8 mouse cellular contexts compared by ENCODE assay signal in genomic region chr11:19531255-19532003, GRCm38 (mm10).
DNase-seq lines count a peak whose midpoint lies in the region; ATAC-seq and TF ChIP-seq lines count a peak whose summit lies in the region.

No protein-coding gene starts in this region.

- H3K27ac ChIP-seq in liver, embryonic 11.5 days (ENCODE audit: low read depth, low read length) = no peak overlapping the region
- no peak overlapping the region for H3K27ac ChIP-seq in liver, embryonic 12.5 days
- H3K27ac ChIP-seq in hindbrain, embryonic 15.5 days (replicated peaks) = peak overlapping the region; percentile 77
- no peak overlapping the region for H3K27ac ChIP-seq in lung, embryonic 16.5 days (ENCODE audit: low read length)
- no peak overlapping the region for H3K27ac ChIP-seq in stomach, postnatal 0 days (replicated peaks)

- H3K4me2 ChIP-seq in liver, embryonic 11.5 days = peak overlapping the region; percentile 23
- H3K4me2 ChIP-seq in liver, embryonic 12.5 days = no peak overlapping the region
- H3K4me2 ChIP-seq in hindbrain, embryonic 15.5 days = peak overlapping the region; percentile 46
- H3K4me2 ChIP-seq in lung, embryonic 16.5 days (ENCODE audit: low read depth, low read length) = peak overlapping the region; percentile 17
- 0 out of 2 replicates have a peak overlapping the region, but pooled peaks have one; percentile 11 for H3K4me2 ChIP-seq in stomach, postnatal 0 days (replicated peaks; ENCODE audit: low read depth)

- no peak for TF ChIP-seq EP300 in stomach, postnatal 0 days (optimal IDR thresholded peaks at IDR 0.05)

- H3K27me3 ChIP-seq in liver, embryonic 11.5 days (replicated peaks; ENCODE audit: control insufficient read depth, insufficient read depth, low read length) = no peaks in the 10 kb centered on the region
- no peaks in the 10 kb centered on the region for H3K27me3 ChIP-seq in liver, embryonic 12.5 days (replicated peaks)
- H3K27me3 ChIP-seq in hindbrain, embryonic 15.5 days = no peaks in the 10 kb centered on the region
- no peaks in the 10 kb centered on the region for H3K27me3 ChIP-seq in lung, embryonic 16.5 days (ENCODE audit: control insufficient read depth, insufficient read depth, low read depth, low read length)
- H3K27me3 ChIP-seq in stomach, postnatal 0 days (ENCODE audit: control insufficient read depth, insufficient read depth, low read length) = no peaks in the 10 kb centered on the region

- no peaks in the 10 kb centered on the region for H3K9me3 ChIP-seq in liver, embryonic 11.5 days (ENCODE audit: control insufficient read depth, low read length)
- H3K9me3 ChIP-seq in liver, embryonic 12.5 days (replicated peaks) = no peaks in the 10 kb centered on the region
- no peaks in the 10 kb centered on the region for H3K9me3 ChIP-seq in hindbrain, embryonic 15.5 days
- no peaks in the 10 kb centered on the region for H3K9me3 ChIP-seq in lung, embryonic 16.5 days (ENCODE audit: control insufficient read depth, low read length)
- no peaks in the 10 kb centered on the region for H3K9me3 ChIP-seq in stomach, postnatal 0 days (ENCODE audit: control insufficient read depth, low read length)

- 44% methylated on average over 20 of the region's 20 CpGs for WGBS in liver, embryonic 11.5 days
- WGBS in liver, embryonic 12.5 days (ENCODE audit: insufficient replicate concordance) = 39% methylated on average over 20 of the region's 20 CpGs
- 6% methylated on average over 20 of the region's 20 CpGs for WGBS in hindbrain, embryonic 15.5 days
- WGBS in lung, embryonic 16.5 days = 23% methylated on average over 20 of the region's 20 CpGs
- WGBS in stomach, postnatal 0 days = 35% methylated on average over 20 of the region's 20 CpGs

- DNase-seq in liver, embryonic 11.5 days (ENCODE audit: low spot score) = peak; percentile 33
- DNase-seq in stomach, postnatal 0 days (ENCODE audit: low spot score) = no peak
- no peak for DNase-seq in T-cell, adult 2 months (ENCODE audit: low spot score)
- DNase-seq in gastrocnemius, adult 18-20 months (ENCODE audit: low spot score) = no peak
- DNase-seq in thymus, adult 18-20 months = no peak

- H3K9ac ChIP-seq in liver, embryonic 11.5 days (ENCODE audit: low read depth, low read length) = no peak overlapping the region
- no peak overlapping the region for H3K9ac ChIP-seq in liver, embryonic 12.5 days
- peak overlapping the region; percentile 28; the same call in 1 of the 2 replicates for H3K9ac ChIP-seq in hindbrain, embryonic 15.5 days
- H3K9ac ChIP-seq in lung, embryonic 16.5 days (ENCODE audit: low read length) = no peak overlapping the region
- H3K9ac ChIP-seq in stomach, postnatal 0 days (ENCODE audit: low read length) = no peak overlapping the region

- no peaks in the 10 kb centered on the region for H3K36me3 ChIP-seq in liver, embryonic 11.5 days (ENCODE audit: control insufficient read depth, insufficient read depth, low read length)
- H3K36me3 ChIP-seq in liver, embryonic 12.5 days = no peaks in the 10 kb centered on the region
- H3K36me3 ChIP-seq in hindbrain, embryonic 15.5 days = no peaks in the 10 kb centered on the region
- no peaks in the 10 kb centered on the region for H3K36me3 ChIP-seq in lung, embryonic 16.5 days (ENCODE audit: control insufficient read depth, insufficient read depth, low read length)
- H3K36me3 ChIP-seq in stomach, postnatal 0 days (ENCODE audit: control insufficient read depth, insufficient read depth, low read length) = no peaks in the 10 kb centered on the region

- no peak for TF ChIP-seq CTCF in stomach, postnatal 0 days (IDR thresholded peaks at IDR 0.05; ENCODE audit: low read depth)

- ATAC-seq in liver, embryonic 11.5 days (replicated peaks; ENCODE audit: low FRiP score) = no peak
- no peak for ATAC-seq in liver, embryonic 12.5 days
- ATAC-seq in hindbrain, embryonic 15.5 days (ENCODE audit: low FRiP score, low read depth) = peak; percentile 73
- ATAC-seq in lung, embryonic 16.5 days (ENCODE audit: low read depth) = no peak
- no peak for ATAC-seq in stomach, postnatal 0 days (ENCODE audit: low FRiP score, low TSS enrichment)

- no peak overlapping the region for H3K4me3 ChIP-seq in liver, embryonic 11.5 days (ENCODE audit: low read depth, low read length)
- H3K4me3 ChIP-seq in liver, embryonic 12.5 days = no peak overlapping the region
- H3K4me3 ChIP-seq in hindbrain, embryonic 15.5 days = peak overlapping the region; percentile 7; the same call in 1 of the 2 replicates
- peak overlapping the region; percentile 8; the same call in 1 of the 2 replicates for H3K4me3 ChIP-seq in lung, embryonic 16.5 days (ENCODE audit: low read length)
- no peak overlapping the region for H3K4me3 ChIP-seq in stomach, postnatal 0 days (ENCODE audit: low read depth, low read length)

- H3K4me1 ChIP-seq in liver, embryonic 11.5 days (replicated peaks; ENCODE audit: control insufficient read depth, insufficient read depth, low read length) = no peaks in the 10 kb centered on the region
- no peaks in the 10 kb centered on the region for H3K4me1 ChIP-seq in liver, embryonic 12.5 days
- peaks cover 32% of the 10 kb centered on the region for H3K4me1 ChIP-seq in hindbrain, embryonic 15.5 days (replicated peaks)
- H3K4me1 ChIP-seq in lung, embryonic 16.5 days (replicated peaks; ENCODE audit: control insufficient read depth, insufficient read depth, low read length) = peaks cover 5% of the 10 kb centered on the region; the same call in 1 of the 2 replicates
- H3K4me1 ChIP-seq in stomach, postnatal 0 days (replicated peaks; ENCODE audit: control insufficient read depth, insufficient read depth) = no peaks in the 10 kb centered on the region

Comparison
In these comparisons a context has a peak if more than half of its experiments do, and no peak if none do; other contexts are left out.
1. H3K4me3 ChIP-seq: peak in hindbrain, embryonic 15.5 days (single experiment) and lung, embryonic 16.5 days (single experiment); none in liver, embryonic 11.5 days (single experiment), liver, embryonic 12.5 days (single experiment) and stomach, postnatal 0 days (single experiment).